Mouse (Mus musculus): ENCODE data around the gene Thrb.

GRCm38 (mm10) chr14:17922807-17923704, 263.0 kb downstream of the Thrb start:
- TF ChIP-seq GATA1 (IDR thresholded peaks at IDR 0.05; ENCODE audit: low read depth, low read length), result no peak
- no peak for TF ChIP-seq CTCF (IDR thresholded peaks at IDR 0.05 in 2 of 3, conservative IDR thresholded peaks at IDR 0.05 in 1 of 3; ENCODE audit: control insufficient read depth in 1 of 3, insufficient read depth in 1 of 3, low read depth in 2 of 3, low read length in 3 of 3, poor library complexity in 1 of 3, severe bottlenecking in 1 of 3)
- no peak for TF ChIP-seq TAL1 (IDR thresholded peaks at IDR 0.05; ENCODE audit: low read length)
- TF ChIP-seq TCF12 (IDR thresholded peaks at IDR 0.05; ENCODE audit: low read depth, low read length), result no peak
